Mouse (Mus musculus) stomach, postnatal 0 days (tissue): Measurements from ENCODE around the gene Arhgef3. TPM values are rescaled to one million over a fixed set of nuclear protein-coding genes. Genes with fewer than 3 reads are reported as not detected.

Experiments used
- ATAC-seq: fragments of 200-750 bp; cut with Nextera tagmentation; 2 replicates; pipeline ENCODE4 v1.8.0; 2017; ENCODE audit not compliant: low FRiP score, low TSS enrichment
- DNase-seq: peaks from one replicate; pipeline ENCODE4 v3.0.0-alpha.2; 2016; ENCODE audit warnings: low spot score
- H3K27ac ChIP-seq: fragments of 300-500 bp; sonication (generic); replicated peaks from 2 replicates; pipeline ENCODE4 v1.5.1; 2014; ENCODE audit warnings: mild to moderate bottlenecking, control low read depth
- H3K27me3 ChIP-seq: fragments of 300-500 bp; sonication (generic); 2 replicates; pipeline ENCODE4 v1.6.1; 2014; ENCODE audit warnings: low read length; ENCODE audit not compliant: control insufficient read depth, insufficient read depth
- H3K36me3 ChIP-seq: fragments of 300-500 bp; sonication (generic); 2 replicates; pipeline ENCODE4 v1.6.1; 2014; ENCODE audit warnings: low read length, mixed read lengths; ENCODE audit not compliant: control insufficient read depth, insufficient read depth
- H3K4me1 ChIP-seq: fragments of 300-500 bp; sonication (generic); replicated peaks from 2 replicates; pipeline ENCODE4 v1.6.1; 2014; ENCODE audit warnings: antibody characterized with exemption; ENCODE audit not compliant: control insufficient read depth, insufficient read depth
- H3K4me2 ChIP-seq: fragments of 300-500 bp; sonication (generic); replicated peaks from 2 replicates; pipeline ENCODE4 v1.6.1; 2014; ENCODE audit warnings: low read depth, mild to moderate bottlenecking, control low read depth, moderate library complexity
- H3K4me3 ChIP-seq: fragments of 300-500 bp; sonication (generic); 2 replicates; pipeline ENCODE4 v1.5.1; 2014; ENCODE audit warnings: low read depth, low read length, control low read depth
- H3K9ac ChIP-seq: fragments of 300-500 bp; sonication (generic); 2 replicates; pipeline ENCODE4 v1.6.1; 2014; ENCODE audit warnings: mild to moderate bottlenecking, low read length, control low read depth, mixed read lengths
- H3K9me3 ChIP-seq: fragments of 300-500 bp; sonication (generic); 2 replicates; pipeline ENCODE4 v1.6.1; 2016; ENCODE audit warnings: low read length; ENCODE audit not compliant: control insufficient read depth
- CTCF ChIP-seq: IDR thresholded peaks from 2 replicates; pipeline ENCODE4 v1.5.1; 2016; ENCODE audit warnings: antibody characterized with exemption, low read depth, mild to moderate bottlenecking, moderate library complexity
- EP300 ChIP-seq: optimal IDR thresholded peaks from 2 replicates; pipeline ENCODE3; 2016; ENCODE audit warnings: antibody characterized with exemption
- WGBS: fragments of 180-500 bp; shearing (Covaris S2); extraction: QIAGEN DNeasy Blood & Tissue Kit; methylation state at CpG from one replicate; pipeline ENCODE4 v1.1.7; 2014; 5-methylcytosine and 5-hydroxymethylcytosine counted together
- polyA plus RNA-seq: library from polyadenylated mRNA; unstranded; fragments of >200 nt; fragmentation: Nextera tagmentation; extraction: Ambion mirVana; gene quantifications from 2 replicates; pipeline ENCODE4 v1.2.1, GENCODE M21; 2015

Gene Arhgef3
- polyA plus RNA-seq, 1 experiment from 2014 or later, result 13.1 TPM

DNA sequence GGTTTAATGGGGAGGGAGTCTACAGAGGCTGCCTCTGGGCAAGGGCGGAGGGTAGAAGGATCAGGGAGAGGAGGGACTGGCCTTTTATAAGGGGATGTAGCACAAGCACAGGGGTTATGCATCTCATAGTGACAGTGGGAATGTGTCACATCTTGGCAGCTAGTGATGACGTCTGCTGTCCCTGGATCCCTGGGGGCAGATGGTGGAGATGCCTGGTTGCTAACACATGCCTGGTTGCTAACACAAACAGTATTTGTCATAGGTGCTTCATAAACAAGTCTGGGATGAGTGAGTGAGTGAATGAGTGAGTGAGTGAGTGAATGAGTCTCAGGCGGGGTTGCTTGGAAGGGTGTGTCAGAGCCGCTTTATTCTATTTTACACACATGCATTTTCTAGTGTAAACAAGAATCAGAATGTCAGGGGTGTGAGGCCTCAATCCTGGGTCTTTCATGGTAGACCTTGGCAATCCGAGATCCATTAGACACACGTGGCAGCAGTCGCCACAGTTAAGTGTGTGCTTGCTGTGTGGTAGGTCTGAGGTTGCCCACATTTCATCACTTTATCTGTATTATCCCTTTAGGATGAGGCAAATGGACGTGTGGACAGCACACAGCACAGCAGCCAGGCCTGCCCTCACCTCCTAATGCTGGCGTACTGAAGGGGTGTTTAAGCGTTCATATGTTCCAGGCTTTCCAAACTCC, 156.8 kb downstream of the Arhgef3 start:
- Histone ChIP-seq H3K9me3 (no peaks in the 10 kb centered on the region), H3K36me3 (no peaks in the 10 kb centered on the region), H3K4me1 (no peaks in the 10 kb centered on the region), H3K4me2 (no peak overlapping the region), H3K4me3 (no peak overlapping the region), H3K27me3 (no peaks in the 10 kb centered on the region), H3K9ac (no peak overlapping the region), H3K27ac (no peak overlapping the region)
- no peak for DNase-seq
- TF ChIP-seq CTCF (no peak), EP300 (no peak)
- WGBS, result 57% methylated on average over 10 of the region's 10 CpGs
- no peak for ATAC-seq

DNA sequence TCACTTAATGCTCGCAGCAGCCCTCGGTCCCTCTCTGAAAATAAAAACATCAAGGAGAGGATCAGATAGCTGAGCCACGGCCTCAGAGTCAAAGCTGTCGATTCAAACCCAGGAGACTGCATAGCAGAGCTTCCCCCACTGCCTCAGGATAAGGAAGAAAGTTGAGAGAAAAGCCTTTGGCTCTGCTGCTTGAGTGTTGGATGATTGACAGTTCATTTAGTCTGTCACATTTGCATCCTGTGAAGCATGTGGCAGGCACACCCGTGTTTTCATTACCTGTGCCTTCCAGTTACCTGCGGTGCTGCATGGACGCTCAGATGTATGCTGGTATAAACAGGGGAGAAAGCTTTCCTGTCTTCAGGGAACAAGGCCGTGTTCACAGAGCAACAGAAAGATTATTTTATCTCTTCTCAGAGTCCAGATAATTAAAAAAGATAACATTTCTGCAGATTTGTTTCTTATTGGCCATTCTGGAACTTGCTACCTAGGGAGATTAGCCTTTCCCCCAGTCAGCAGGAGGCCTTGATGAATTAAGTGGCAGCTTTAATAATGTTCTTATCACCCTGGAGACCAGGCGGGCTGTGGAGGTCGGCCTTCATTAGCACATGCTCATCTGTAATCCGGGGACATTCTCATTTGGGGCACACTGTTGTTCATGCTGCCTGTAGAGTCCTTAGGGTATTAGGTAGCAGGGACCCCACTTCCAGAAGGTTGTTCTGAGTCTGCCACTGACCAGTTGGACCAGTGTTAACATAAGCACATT, 157.6 kb downstream of the Arhgef3 start:
- 51% methylated on average over 11 of the region's 11 CpGs for WGBS
- H3K27me3 ChIP-seq, result no peaks in the 10 kb centered on the region

DNA sequence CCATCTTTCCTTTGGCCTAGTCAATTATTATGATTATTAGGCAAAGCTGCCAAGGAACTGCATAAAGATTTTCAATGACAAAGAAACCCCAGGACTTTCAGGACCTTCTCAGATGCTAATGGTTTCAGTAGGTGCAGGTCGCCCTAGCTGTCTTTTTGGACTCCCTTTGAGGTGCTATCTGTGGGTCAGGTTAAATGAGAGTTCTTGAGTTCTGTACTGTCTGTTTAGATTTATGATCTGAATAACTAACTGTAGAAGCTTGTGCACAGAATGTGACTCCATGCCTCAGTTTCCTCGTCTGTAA, 158.1 kb downstream of the Arhgef3 start:
- Histone ChIP-seq H3K9ac (no peak overlapping the region), H3K36me3 (no peaks in the 10 kb centered on the region), H3K9me3 (no peaks in the 10 kb centered on the region), H3K4me1 (no peaks in the 10 kb centered on the region), H3K4me2 (no peak overlapping the region), H3K4me3 (no peak overlapping the region), H3K27ac (no peak overlapping the region), H3K27me3 (no peaks in the 10 kb centered on the region)
- WGBS, result 88% methylated on average over 2 of the region's 2 CpGs
- no peak for DNase-seq
- ATAC-seq, result no peak
- no peak for TF ChIP-seq EP300
- TF ChIP-seq CTCF, result no peak

More for the DNA sequence above, 157.6 kb downstream of the Arhgef3 start:
- no peak overlapping the region for H3K4me2 ChIP-seq
- H3K4me3 ChIP-seq, result no peak overlapping the region
- TF ChIP-seq EP300, result no peak
- TF ChIP-seq CTCF, result no peak
- H3K9me3 ChIP-seq, result no peaks in the 10 kb centered on the region
- H3K36me3 ChIP-seq, result no peaks in the 10 kb centered on the region
- H3K4me1 ChIP-seq, result no peaks in the 10 kb centered on the region
- H3K27ac ChIP-seq, result no peak overlapping the region
- no peak for ATAC-seq
- no peak for DNase-seq
- H3K9ac ChIP-seq, result no peak overlapping the region

DNA sequence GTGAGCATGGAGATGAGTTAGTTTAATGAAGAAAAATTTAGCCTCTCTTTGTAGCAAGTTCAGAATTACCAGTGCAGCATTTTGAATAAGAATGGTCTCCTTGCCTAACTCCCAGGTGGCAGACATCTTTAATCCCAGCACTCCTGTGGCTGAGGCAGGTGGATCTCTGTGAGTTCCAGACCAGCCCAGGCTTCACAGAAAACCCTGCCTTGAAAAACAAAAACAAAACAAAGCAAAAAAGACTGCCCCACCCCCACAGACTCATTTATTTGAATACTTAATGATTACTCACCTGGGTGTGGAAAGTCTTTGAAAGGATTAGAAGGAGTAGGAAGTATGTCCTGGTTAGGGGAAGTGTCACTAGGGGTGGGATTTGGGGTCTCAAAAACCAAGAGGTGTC, 158.5 kb downstream of the Arhgef3 start:
- Histone ChIP-seq H3K9me3 (no peaks in the 10 kb centered on the region), H3K27me3 (no peaks in the 10 kb centered on the region), H3K4me1 (no peaks in the 10 kb centered on the region), H3K27ac (no peak overlapping the region), H3K4me2 (no peak overlapping the region), H3K4me3 (no peak overlapping the region), H3K9ac (no peak overlapping the region), H3K36me3 (no peaks in the 10 kb centered on the region)
- DNase-seq (no peak), ATAC-seq (no peak)
- no peak for TF ChIP-seq CTCF
- no peak for TF ChIP-seq EP300

DNA sequence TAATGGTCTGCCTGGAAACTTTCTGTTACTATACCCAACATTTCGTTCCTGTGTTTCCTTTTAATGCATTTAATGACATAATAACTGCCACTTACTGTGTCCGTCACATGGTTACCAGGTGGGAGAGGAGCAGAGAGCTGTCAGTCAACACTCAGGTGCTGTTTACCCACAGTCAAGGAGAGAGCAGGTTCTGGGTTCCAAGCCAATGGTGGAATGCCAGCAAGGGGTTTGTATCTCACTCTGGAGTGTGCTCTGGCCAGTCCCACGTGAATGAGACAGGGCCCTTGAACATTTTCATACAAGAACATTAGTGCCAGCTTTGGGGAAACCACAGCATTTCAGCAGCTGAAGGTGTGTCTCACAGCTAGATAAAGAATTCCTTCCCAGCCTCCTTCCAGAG, 162.6 kb downstream of the Arhgef3 start:
- ATAC-seq (no peak), DNase-seq (no peak)
- no peak for TF ChIP-seq EP300
- TF ChIP-seq CTCF, result no peak
- Histone ChIP-seq H3K27ac (no peak overlapping the region), H3K4me1 (no peaks in the 10 kb centered on the region), H3K9ac (no peak overlapping the region), H3K9me3 (no peaks in the 10 kb centered on the region), H3K4me3 (no peak overlapping the region), H3K27me3 (no peaks in the 10 kb centered on the region), H3K36me3 (no peaks in the 10 kb centered on the region), H3K4me2 (no peak overlapping the region)
- WGBS, result 85% methylated on average over 3 of the region's 3 CpGs

DNA sequence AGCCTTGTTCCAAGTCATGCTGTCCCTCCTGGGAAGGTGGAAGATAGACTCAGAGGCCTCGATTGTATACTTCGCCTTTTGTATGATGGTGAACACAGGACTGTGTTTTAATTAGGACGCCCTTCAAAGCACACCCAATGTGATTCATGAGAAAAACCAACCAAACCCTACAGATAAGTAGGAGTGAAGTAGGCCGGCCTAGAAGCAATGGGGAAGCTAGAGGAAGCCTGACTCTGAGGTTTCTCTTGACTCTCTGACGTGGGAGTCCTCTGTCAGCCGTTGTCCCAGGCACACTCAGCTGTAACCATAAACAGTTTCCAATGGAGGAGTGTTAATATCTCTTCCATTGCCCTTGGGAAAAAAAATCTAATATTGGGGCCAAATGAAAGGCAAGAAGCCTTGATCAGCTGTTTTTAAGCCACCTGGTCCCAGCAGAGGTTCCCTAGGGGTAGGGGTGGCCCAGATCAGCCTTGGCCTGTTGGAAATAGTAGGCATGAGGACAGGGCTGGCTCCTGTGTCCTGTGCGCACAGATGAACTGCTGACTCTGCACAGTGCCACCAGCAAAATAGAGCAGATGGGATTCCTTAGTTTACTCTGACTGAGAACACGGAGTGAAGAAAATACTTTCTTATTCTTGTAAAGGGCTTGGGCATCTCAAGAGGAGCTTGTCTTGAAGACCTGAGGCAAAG, 165.6 kb downstream of the Arhgef3 start:
- Histone ChIP-seq H3K4me2 (no peak overlapping the region), H3K4me1 (no peaks in the 10 kb centered on the region), H3K27me3 (no peaks in the 10 kb centered on the region), H3K36me3 (no peaks in the 10 kb centered on the region), H3K9me3 (no peaks in the 10 kb centered on the region), H3K9ac (no peak overlapping the region), H3K4me3 (no peak overlapping the region), H3K27ac (no peak overlapping the region)
- WGBS, result 81% methylated on average over 8 of the region's 8 CpGs
- TF ChIP-seq EP300 (no peak), CTCF (no peak)
- DNase-seq (no peak), ATAC-seq (peak; percentile 63; the same call in 1 of the 2 replicates)
